Mouse (Mus musculus) liver, embryonic 16.5 days (tissue): ENCODE measurements around the gene Aox4. TPM values are rescaled to one million over a fixed set of nuclear protein-coding genes. Genes with fewer than 3 reads are reported as not detected.

Source experiments
- ATAC-seq: fragments of 200-750 bp; cut with Nextera tagmentation; 2 replicates; pipeline ENCODE4 v1.8.0; 2017; ENCODE audit warnings: low read depth, mild to moderate bottlenecking, moderate number of reproducible peaks, moderate library complexity
- H3K27ac ChIP-seq: fragments of 300-500 bp; sonication (generic); 2 replicates; pipeline ENCODE4 v1.5.1; 2014; ENCODE audit warnings: mild to moderate bottlenecking, low read length
- H3K27me3 ChIP-seq: fragments of 300-500 bp; sonication (generic); 2 replicates; pipeline ENCODE4 v1.6.1; 2014; ENCODE audit warnings: low read depth, low read length, mixed read lengths; ENCODE audit not compliant: control insufficient read depth, insufficient read depth
- H3K36me3 ChIP-seq: fragments of 300-500 bp; sonication (generic); 2 replicates; pipeline ENCODE4 v1.6.1; 2014; ENCODE audit warnings: mild to moderate bottlenecking; ENCODE audit not compliant: control insufficient read depth, insufficient read depth
- H3K4me1 ChIP-seq: fragments of 300-500 bp; sonication (generic); 2 replicates; pipeline ENCODE4 v1.6.1; 2014; ENCODE audit warnings: low read depth, low read length, mixed read lengths; ENCODE audit not compliant: control insufficient read depth
- H3K4me2 ChIP-seq: fragments of 300-500 bp; sonication (generic); 2 replicates; pipeline ENCODE4 v1.6.1; 2014; ENCODE audit warnings: low read depth, low read length, mixed read lengths
- H3K4me3 ChIP-seq: fragments of 300-500 bp; sonication (generic); 2 replicates; pipeline ENCODE4 v1.5.1; 2014; ENCODE audit warnings: low read depth, mild to moderate bottlenecking, low read length
- H3K9ac ChIP-seq: fragments of 300-500 bp; sonication (generic); 2 replicates; pipeline ENCODE4 v1.6.1; 2014; ENCODE audit warnings: low read depth, low read length
- H3K9me3 ChIP-seq: fragments of 300-500 bp; sonication (generic); replicated peaks from 2 replicates; pipeline ENCODE4 v1.6.1; 2016; ENCODE audit warnings: low read length; ENCODE audit not compliant: control insufficient read depth
- WGBS: fragments of 180-500 bp; shearing (Covaris S2); extraction: QIAGEN DNeasy Blood & Tissue Kit; methylation state at CpG from one replicate; pipeline ENCODE4 v1.1.7; 2014; ENCODE audit not compliant: insufficient replicate concordance; 5-methylcytosine and 5-hydroxymethylcytosine counted together
- polyA plus RNA-seq: library from polyadenylated mRNA; unstranded; fragments of >200 nt; fragmentation: Nextera tagmentation; extraction: Ambion mirVana; gene quantifications from 2 replicates; pipeline ENCODE4 v1.2.1, GENCODE M21; 2015

Gene Aox4
- polyA plus RNA-seq, 1 experiment from 2014 or later, result 0.18 TPM

DNA sequence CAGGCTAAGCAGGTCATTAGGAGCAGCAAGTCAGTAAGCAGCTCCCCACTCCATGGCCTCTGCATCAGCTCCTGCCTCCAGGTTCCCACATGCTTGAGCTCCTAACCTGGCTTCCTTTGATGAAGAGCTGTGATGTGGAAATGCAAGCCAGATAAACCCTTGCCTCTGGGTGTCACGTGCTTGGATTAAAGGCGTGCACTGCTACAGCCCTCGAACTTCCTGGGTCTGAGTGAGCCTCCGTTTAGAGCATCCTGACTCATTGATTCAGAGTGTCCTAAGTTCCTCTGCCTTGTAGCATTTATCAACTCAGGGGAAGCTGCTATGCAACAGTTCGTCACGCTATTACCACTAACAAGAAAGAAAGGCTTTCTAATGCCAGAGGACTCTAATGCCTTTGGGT, 105.3 kb downstream of the Aox4 start:
- ATAC-seq, result no peak
- Histone ChIP-seq H3K9ac (no peak overlapping the region), H3K4me3 (no peak overlapping the region), H3K4me2 (no peak overlapping the region), H3K36me3 (no peaks in the 10 kb centered on the region), H3K9me3 (no peaks in the 10 kb centered on the region), H3K27ac (no peak overlapping the region), H3K4me1 (no peaks in the 10 kb centered on the region), H3K27me3 (no peaks in the 10 kb centered on the region)
- 56% methylated on average over 6 of the region's 6 CpGs for WGBS

Other genes starting within 250 kb of the Aox4 start
- 7.4 and 8.4 TPM in 2 replicates for gene Sgo2a, start 214.4 kb upstream of the Aox4 start, polyA plus RNA-seq
- gene Kctd18, start 191.4 kb upstream of the Aox4 start, polyA plus RNA-seq, result 2.7 and 2.8 TPM in 2 replicates
- gene Aox1, start 180.5 kb upstream of the Aox4 start, polyA plus RNA-seq, result 0.36 and 0.44 TPM in 2 replicates
- 6.1 and 7.2 TPM in 2 replicates for gene Aox3, start 97.3 kb upstream of the Aox4 start, polyA plus RNA-seq
- gene Aox2, start 67.9 kb downstream of the Aox4 start, polyA plus RNA-seq, result not detected in 2 replicates
- gene Bzw1, start 182.5 kb downstream of the Aox4 start, polyA plus RNA-seq, result 111 and 117 TPM in 2 replicates
- 84.0 and 92.6 TPM in 2 replicates for gene Clk1, start 213.7 kb downstream of the Aox4 start, polyA plus RNA-seq
- gene Nif3l1, start 234.8 kb downstream of the Aox4 start, polyA plus RNA-seq, result 10.4 and 11.5 TPM in 2 replicates
- 16.5 and 19.6 TPM in 2 replicates for gene Ppil3, start 235.1 kb downstream of the Aox4 start, polyA plus RNA-seq